Mouse (Mus musculus) 416B (cell line): ENCODE results near the gene Gtf2h2.
"Not testable (repeated sequence)": the region's sequence is repeated elsewhere in the genome, so short reads cannot be mapped to it uniquely, and the experiment has no call there.

ENCODE experiments used
- DNase-seq: peaks from one replicate; pipeline ENCODE4 v3.0.0; 2011; ENCODE audit warnings: low read depth

Gtf2h2 gene

GRCm38 (mm10) chr13:100490424-100490823 is 2.0 kb downstream of the Gtf2h2 start:
- peak; percentile 68 for DNase-seq

DNA sequence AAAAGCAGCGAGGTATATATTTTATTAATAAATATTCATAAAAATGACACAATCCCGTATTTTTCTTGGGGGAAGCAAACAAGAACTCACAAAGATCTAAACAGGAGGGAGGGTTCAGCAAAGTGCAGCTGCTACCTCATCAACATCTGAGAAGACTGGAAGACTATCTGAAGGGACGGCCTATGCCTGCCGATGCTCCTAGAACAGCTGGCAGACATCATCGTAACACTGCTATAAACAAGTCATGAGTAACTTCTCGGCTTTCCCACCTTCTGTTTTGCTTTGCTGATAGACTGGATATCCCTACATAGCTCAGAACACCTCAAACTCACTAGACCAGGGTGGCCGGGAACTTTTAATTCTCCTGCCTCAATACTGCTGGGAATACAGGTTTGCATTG is 8.8 kb downstream of the Gtf2h2 start:
- no peak for DNase-seq

- no peak for DNase-seq
Observed at GRCm38 (mm10) chr13:100463527-100464222, 28.7 kb downstream of the Gtf2h2 start.

GRCm38 (mm10) chr13:100461336-100461735 is 31.0 kb downstream of the Gtf2h2 start:
- DNase-seq: no peak

- DNase-seq: peak; percentile 31
Observed at GRCm38 (mm10) chr13:100452415-100453127, 39.8 kb downstream of the Gtf2h2 start, which contains the start of gene Naip1. Naip1 (minus strand) TSS chr13:100452869.

GRCm38 (mm10) chr13:100449495-100449894 is 42.9 kb downstream of the Gtf2h2 start:
- peak; percentile 74 for DNase-seq

- DNase-seq: peak; percentile 85
Observed at GRCm38 (mm10) chr13:100440116-100440515, 52.3 kb downstream of the Gtf2h2 start.

- DNase-seq: peak; percentile 77
Observed at GRCm38 (mm10) chr13:100438701-100439100, 53.7 kb downstream of the Gtf2h2 start.

GRCm38 (mm10) chr13:100437322-100437825 is 55.0 kb downstream of the Gtf2h2 start:
- no peak for DNase-seq

DNA sequence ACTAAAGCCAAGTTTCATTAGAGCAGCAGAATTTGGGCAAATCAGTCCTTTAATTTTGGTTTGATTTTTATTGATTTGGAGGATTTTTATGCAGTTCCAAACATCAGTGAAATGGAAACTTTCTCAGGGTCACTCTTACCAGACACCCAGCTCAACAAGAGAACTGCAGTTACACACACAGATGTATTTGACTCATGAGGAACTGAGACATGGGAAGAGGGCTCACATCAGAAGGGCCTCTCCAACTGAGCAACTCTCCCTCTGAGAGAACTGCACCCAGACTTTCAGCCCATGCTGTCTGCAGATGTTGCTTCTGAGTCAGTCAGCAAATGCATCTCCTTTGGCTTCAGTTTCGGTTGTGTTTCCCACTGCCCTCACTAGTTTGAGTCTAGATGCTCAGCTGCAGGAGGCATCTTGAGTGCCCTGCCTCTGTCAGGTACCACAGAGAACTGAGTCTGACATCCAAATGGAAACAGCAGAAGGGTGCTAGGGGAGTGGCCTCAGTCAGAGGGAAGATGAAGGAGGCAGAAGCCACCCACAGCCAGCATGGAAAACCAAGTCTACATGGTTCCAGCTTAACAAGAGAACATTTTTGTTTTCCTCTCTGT is 55.7 kb downstream of the Gtf2h2 start:
- not testable (repeated sequence) for DNase-seq

- DNase-seq: not testable (repeated sequence)
Observed at GRCm38 (mm10) chr13:100419958-100420357, 72.4 kb downstream of the Gtf2h2 start.

DNA sequence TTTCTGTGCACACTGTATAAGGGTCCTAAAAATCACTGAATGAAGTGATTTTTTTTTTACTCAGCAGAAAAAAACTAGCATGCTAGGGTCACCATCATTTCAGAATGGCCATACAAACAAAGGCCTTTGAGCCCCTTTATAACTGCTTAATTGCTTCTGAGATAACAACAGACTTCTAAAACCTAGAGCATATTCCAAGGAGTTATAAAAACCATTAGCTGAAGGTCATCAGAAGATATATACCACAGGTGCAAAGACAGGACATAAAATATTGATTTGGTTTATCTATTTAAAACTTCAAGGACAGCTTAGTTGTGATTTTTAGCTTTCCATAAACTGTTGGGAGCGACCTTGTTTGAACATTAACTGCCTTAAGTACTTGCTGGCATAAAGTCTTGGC is 78.0 kb downstream of the Gtf2h2 start:
- DNase-seq: no peak
